Comparison of ENCODE assay signal across 8 mouse cellular contexts in the genomic region with DNA sequence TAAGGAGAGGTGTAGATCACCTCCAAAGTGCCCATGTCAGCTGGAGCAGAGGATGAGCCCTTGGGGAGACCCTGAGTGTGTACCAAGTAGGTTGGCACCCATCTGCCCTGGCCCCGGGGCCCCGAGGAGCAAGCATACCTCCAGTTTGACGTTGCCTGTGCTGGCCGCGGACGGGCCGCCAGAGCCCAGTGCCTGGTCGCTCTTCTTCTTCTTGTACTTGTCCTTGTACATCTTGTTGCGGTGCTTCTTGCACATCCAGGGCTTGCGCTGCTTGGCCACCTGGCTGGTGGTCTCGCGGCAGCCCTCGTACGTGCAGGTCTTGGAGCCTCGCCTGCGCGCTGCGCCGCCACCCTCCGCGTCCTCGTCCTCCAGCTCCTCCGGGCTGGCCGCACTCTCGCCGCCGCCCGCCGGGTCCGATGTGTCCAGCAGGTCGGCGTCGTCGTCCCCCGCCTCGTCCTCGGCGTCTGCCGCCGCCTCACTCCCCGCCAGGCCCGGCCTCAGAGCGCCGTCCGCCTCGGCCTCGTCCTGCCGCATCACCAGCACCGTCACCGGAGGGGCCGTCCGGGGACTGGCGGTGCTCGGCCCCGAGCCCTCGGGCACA. TPM values are rescaled to one million over a fixed set of nuclear protein-coding genes. Genes with fewer than 3 reads are reported as not detected.
DNase-seq lines count a peak whose midpoint lies in the region; ATAC-seq and TF ChIP-seq lines count a peak whose summit lies in the region.

No protein-coding gene starts in this region.

- H3K36me3 ChIP-seq in lung, embryonic 15.5 days = peaks cover 12% of the 10 kb centered on the region
- H3K36me3 ChIP-seq in hindbrain, postnatal 0 days (ENCODE audit: insufficient read depth, low read length) = peaks cover 13% of the 10 kb centered on the region
- H3K36me3 ChIP-seq in stomach, embryonic 16.5 days (ENCODE audit: control insufficient read depth, insufficient read depth, low read length) = peaks cover 9% of the 10 kb centered on the region; the same call in 1 of the 2 replicates

- peak; percentile 50 to 55 for DNase-seq in adrenal gland, postnatal 36 days
- DNase-seq in adrenal gland, adult 2 months = no peak
- no peak for DNase-seq in lung, postnatal 25 days (ENCODE audit: low spot score)
- DNase-seq in hindbrain, postnatal 0 days (ENCODE audit: low spot score) = peak; percentile 3
- peak; percentile 3 for DNase-seq in lung, postnatal 36 days

- TF ChIP-seq CTCF in hindbrain, postnatal 0 days (IDR thresholded peaks at IDR 0.05; ENCODE audit: low read depth) = no peak

- H3K4me3 ChIP-seq in lung, embryonic 15.5 days = peak overlapping the region; percentile 94
- H3K4me3 ChIP-seq in hindbrain, postnatal 0 days (ENCODE audit: low read length) = peak overlapping the region; percentile 89
- H3K4me3 ChIP-seq in stomach, embryonic 16.5 days (replicated peaks; ENCODE audit: low read length) = peak overlapping the region; percentile 55

- H3K4me2 ChIP-seq in lung, embryonic 15.5 days = peak overlapping the region; percentile 91
- H3K4me2 ChIP-seq in hindbrain, postnatal 0 days (ENCODE audit: low read depth, low read length) = peak overlapping the region; percentile 97
- H3K4me2 ChIP-seq in stomach, embryonic 16.5 days (ENCODE audit: low read depth, low read length) = peak overlapping the region; percentile 55

- H3K9me3 ChIP-seq in lung, embryonic 15.5 days = no peaks in the 10 kb centered on the region
- H3K9me3 ChIP-seq in hindbrain, postnatal 0 days (ENCODE audit: low read length) = no peaks in the 10 kb centered on the region
- H3K9me3 ChIP-seq in stomach, embryonic 16.5 days (replicated peaks; ENCODE audit: control insufficient read depth, low read length) = no peaks in the 10 kb centered on the region

- WGBS in lung, embryonic 15.5 days = under 1% methylated on average over 56 of the region's 56 CpGs
- WGBS in hindbrain, postnatal 0 days = under 1% methylated on average over 56 of the region's 56 CpGs
- WGBS in stomach, embryonic 16.5 days = under 1% methylated on average over 46 of the region's 56 CpGs

- H3K9ac ChIP-seq in lung, embryonic 15.5 days = peak overlapping the region; percentile 96
- peak overlapping the region; percentile 92 for H3K9ac ChIP-seq in hindbrain, postnatal 0 days (replicated peaks; ENCODE audit: low read length)
- peak overlapping the region; percentile 98 for H3K9ac ChIP-seq in stomach, embryonic 16.5 days (ENCODE audit: low read length)

- no peaks in the 10 kb centered on the region for H3K27me3 ChIP-seq in lung, embryonic 15.5 days
- no peaks in the 10 kb centered on the region for H3K27me3 ChIP-seq in hindbrain, postnatal 0 days (ENCODE audit: insufficient read depth, low read length)
- no peaks in the 10 kb centered on the region for H3K27me3 ChIP-seq in stomach, embryonic 16.5 days (ENCODE audit: control insufficient read depth, insufficient read depth, low read length)

- H3K4me1 ChIP-seq in lung, embryonic 15.5 days = peaks cover 22% of the 10 kb centered on the region
- peaks cover 9% of the 10 kb centered on the region; the same call in 1 of the 2 replicates for H3K4me1 ChIP-seq in hindbrain, postnatal 0 days (ENCODE audit: insufficient read depth, low read length)
- H3K4me1 ChIP-seq in stomach, embryonic 16.5 days (ENCODE audit: control insufficient read depth, insufficient read depth, low read length) = peaks cover 11% of the 10 kb centered on the region

- ATAC-seq in lung, embryonic 15.5 days (ENCODE audit: borderline replicate concordance, extremely low read depth, low FRiP score, low TSS enrichment) = peak; percentile 78
- ATAC-seq in erythroid progenitor cell, adult 5-6 weeks (replicated peaks; ENCODE audit: low FRiP score, poor library complexity, severe bottlenecking) = peak; percentile 41
- ATAC-seq in hindbrain, postnatal 0 days = peak; percentile 84
- ATAC-seq in stomach, embryonic 16.5 days (ENCODE audit: insufficient read depth, low FRiP score) = peak; percentile 76

- H3K27ac ChIP-seq in lung, embryonic 15.5 days = peak overlapping the region; percentile 93
- H3K27ac ChIP-seq in hindbrain, postnatal 0 days = peak overlapping the region; percentile 97
- peak overlapping the region; percentile 94 for H3K27ac ChIP-seq in stomach, embryonic 16.5 days (ENCODE audit: low read length)

RNA-seq across cellular contexts. Expression of gene Rfxap, which starts 0.4 kb away (rescaled TPM):
- 10 to 100 TPM; 27.9 to 44.1 TPM for total RNA-seq in adrenal gland, postnatal 36 days (2021)
- 10 to 100 TPM; 29.8 to 30.0 TPM for total RNA-seq in adrenal gland, adult 2 months (2021)
- 16.4 and 16.7 TPM in 2 replicates for polyA plus RNA-seq in adrenal gland, adult 2 months (2012; rRNA removed)
- polyA plus RNA-seq in lung, embryonic 15.5 days (2015; fragmentation: Nextera tagmentation; extraction: Ambion mirVana) = 31.3 and 32.8 TPM in 2 replicates
- total RNA-seq in erythroid progenitor cell, adult 5-6 weeks (2015; ENCODE audit: low replicate concordance) = 3.8 and 51.9 TPM in 2 replicates
- total RNA-seq in erythroid progenitor cell, adult 5-6 weeks (2017; ENCODE audit: low replicate concordance) = 19.3 and 48.1 TPM in 2 replicates
- 29.7 and 33.9 TPM in 2 replicates for total RNA-seq in hindbrain, postnatal 0 days (2014; rRNA removed)
- polyA plus RNA-seq in hindbrain, postnatal 0 days (2015; fragmentation: Nextera tagmentation; extraction: Ambion mirVana) = 46.2 and 49.7 TPM in 2 replicates
- polyA plus RNA-seq in stomach, embryonic 16.5 days (2015; fragmentation: Nextera tagmentation; extraction: Ambion mirVana) = 19.0 and 19.4 TPM in 2 replicates

RNA-seq across cellular contexts. Expression of gene Smad9, which starts 51.8 kb away (rescaled TPM):
- 10 to 100 TPM; 21.8 to 36.3 TPM for total RNA-seq in adrenal gland, postnatal 36 days (2021)
- 10 to 100 TPM; 14.4 to 15.7 TPM for total RNA-seq in adrenal gland, adult 2 months (2021)
- 13.2 and 23.2 TPM in 2 replicates for polyA plus RNA-seq in adrenal gland, adult 2 months (2012; rRNA removed)
- 1.6 and 2.0 TPM in 2 replicates for polyA plus RNA-seq in lung, embryonic 15.5 days (2015; fragmentation: Nextera tagmentation; extraction: Ambion mirVana)
- total RNA-seq in erythroid progenitor cell, adult 5-6 weeks (2015; ENCODE audit: low replicate concordance) = not detected in 2 replicates
- not detected in 2 replicates for total RNA-seq in erythroid progenitor cell, adult 5-6 weeks (2017; ENCODE audit: low replicate concordance)
- 4.9 and 6.7 TPM in 2 replicates for total RNA-seq in hindbrain, postnatal 0 days (2014; rRNA removed)
- polyA plus RNA-seq in hindbrain, postnatal 0 days (2015; fragmentation: Nextera tagmentation; extraction: Ambion mirVana) = 0.96 and 1.1 TPM in 2 replicates
- 1.1 and 1.3 TPM in 2 replicates for polyA plus RNA-seq in stomach, embryonic 16.5 days (2015; fragmentation: Nextera tagmentation; extraction: Ambion mirVana)

Comparison
In these comparisons a context has a peak if more than half of its experiments do, and no peak if none do; other contexts are left out.
1. DNase-seq: peak in adrenal gland, postnatal 36 days (2 of 2), hindbrain, postnatal 0 days (single experiment) and lung, postnatal 36 days (single experiment); none in adrenal gland, adult 2 months (single experiment) and lung, postnatal 25 days (single experiment).
2. Peak in every context shown above with its lines, with median percentiles within 50 percentile points of each other: ATAC-seq, H3K27ac ChIP-seq, H3K4me2 ChIP-seq, H3K4me3 ChIP-seq and H3K9ac ChIP-seq.